Mouse (Mus musculus): Measurements from ENCODE around the gene Katna1. TPM values are rescaled to one million over a fixed set of nuclear protein-coding genes. Genes with fewer than 3 reads are reported as not detected.
"Not testable (repeated sequence)": the region's sequence is repeated elsewhere in the genome, so short reads cannot be mapped to it uniquely, and the experiment has no call there.

Katna1 gene
- total RNA-seq (2015; ENCODE audit: low replicate concordance) (39.1 and 45.5 TPM in 2 replicates), total RNA-seq (2017; ENCODE audit: low replicate concordance) (29.6 and 32.5 TPM in 2 replicates)

GRCm38 (mm10) chr10:7725751-7726500 is at the start of gene Katna1:
TSS of gene Katna1 (plus strand) at chr10:7726000.
- peak; percentile 97 for ATAC-seq (replicated peaks; ENCODE audit: low FRiP score, poor library complexity, severe bottlenecking)

GRCm38 (mm10) chr10:7680731-7681301 is 45.0 kb upstream of the Katna1 start, which contains the start of the genes Pcmt1 and Lats1:
TSS of gene Pcmt1 (minus strand) at chr10:7681136.
TSS of gene Lats1 (plus strand) at chr10:7681214.
- peak; percentile 73 for ATAC-seq (replicated peaks; ENCODE audit: low FRiP score, poor library complexity, severe bottlenecking)

- ATAC-seq (replicated peaks; ENCODE audit: low FRiP score, poor library complexity, severe bottlenecking): peak; percentile 78
These were observed 44.3 kb upstream of the Katna1 start for GRCm38 (mm10) chr10:7681343-7682025.

DNA sequence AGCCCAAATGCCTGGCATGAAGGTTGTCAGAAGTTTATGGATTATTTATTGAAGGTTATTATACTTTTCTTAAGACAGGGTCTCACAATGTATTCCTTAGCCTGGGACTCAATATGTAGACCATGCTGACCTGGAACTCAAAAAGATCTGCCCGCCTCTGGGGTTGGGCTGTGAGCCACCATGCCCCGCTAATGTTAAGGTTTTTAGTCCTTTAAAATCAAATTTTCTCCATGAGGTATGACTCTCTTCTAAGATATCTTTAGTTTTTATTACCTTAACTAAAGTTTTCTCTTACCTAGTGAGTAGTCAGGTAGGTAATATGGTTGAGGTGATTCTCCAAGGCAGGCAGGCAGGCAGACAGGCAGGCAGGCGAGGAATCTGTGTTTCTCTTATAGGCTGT is 43.6 kb upstream of the Katna1 start:
- no peak for ATAC-seq (replicated peaks; ENCODE audit: low FRiP score, poor library complexity, severe bottlenecking)

GRCm38 (mm10) chr10:7686902-7687301 is 38.9 kb upstream of the Katna1 start:
- ATAC-seq (replicated peaks; ENCODE audit: low FRiP score, poor library complexity, severe bottlenecking): no peak

DNA sequence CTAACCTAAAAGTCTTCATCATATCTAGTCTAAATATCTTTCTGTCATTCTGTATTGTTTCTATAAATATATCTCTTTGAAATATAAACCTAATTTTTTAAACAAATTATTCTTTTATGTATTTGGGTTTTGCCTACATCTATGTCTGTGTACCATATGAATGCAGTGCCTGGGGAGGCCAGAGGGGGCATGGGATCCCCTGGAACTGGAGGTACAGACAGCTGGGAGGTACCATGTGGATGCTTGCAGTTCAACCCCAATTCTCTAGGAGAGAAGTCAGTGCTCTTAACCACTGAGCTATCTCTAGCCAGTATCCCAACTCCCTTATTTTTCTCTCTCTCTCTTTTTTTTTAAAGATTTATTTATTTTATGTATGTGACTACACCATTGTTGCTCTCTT is 30.5 kb upstream of the Katna1 start:
- ATAC-seq (replicated peaks; ENCODE audit: low FRiP score, poor library complexity, severe bottlenecking): no peak

DNA sequence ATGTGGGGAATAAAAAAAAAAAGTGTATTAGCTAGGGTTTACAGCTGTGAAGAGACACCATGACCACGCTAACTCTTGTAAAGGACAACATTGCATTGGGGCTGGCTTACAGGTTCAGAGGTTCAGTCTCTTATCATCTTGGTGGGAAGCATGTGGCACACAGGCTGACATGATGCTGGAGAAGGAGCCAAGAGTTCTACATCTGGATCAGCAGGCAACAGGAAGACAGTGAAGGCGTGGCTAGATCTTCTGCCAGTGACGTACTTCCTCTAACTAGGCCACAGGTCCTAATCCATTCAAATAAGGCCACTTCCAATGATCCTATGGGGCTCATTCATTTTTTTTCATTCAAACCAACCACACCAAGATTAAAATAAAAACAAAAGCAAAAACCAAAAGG is 25.7 kb upstream of the Katna1 start:
- no peak for ATAC-seq (replicated peaks; ENCODE audit: low FRiP score, poor library complexity, severe bottlenecking)

DNA sequence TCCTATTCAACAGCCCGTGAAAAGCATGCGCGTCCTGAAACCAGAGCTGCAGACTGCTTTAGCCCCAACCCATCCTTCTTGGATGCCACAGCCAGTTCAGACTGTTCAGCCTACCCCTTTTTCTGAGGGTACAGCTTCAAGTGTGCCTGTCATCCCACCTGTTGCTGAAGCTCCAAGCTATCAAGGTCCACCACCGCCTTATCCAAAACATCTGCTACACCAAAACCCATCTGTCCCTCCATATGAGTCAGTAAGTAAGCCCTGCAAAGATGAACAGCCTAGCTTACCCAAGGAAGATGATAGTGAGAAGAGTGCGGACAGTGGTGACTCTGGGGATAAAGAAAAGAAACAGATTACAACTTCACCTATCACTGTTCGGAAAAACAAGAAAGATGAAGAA is 23.2 kb upstream of the Katna1 start:
- no peak for ATAC-seq (replicated peaks; ENCODE audit: low FRiP score, poor library complexity, severe bottlenecking)

DNA sequence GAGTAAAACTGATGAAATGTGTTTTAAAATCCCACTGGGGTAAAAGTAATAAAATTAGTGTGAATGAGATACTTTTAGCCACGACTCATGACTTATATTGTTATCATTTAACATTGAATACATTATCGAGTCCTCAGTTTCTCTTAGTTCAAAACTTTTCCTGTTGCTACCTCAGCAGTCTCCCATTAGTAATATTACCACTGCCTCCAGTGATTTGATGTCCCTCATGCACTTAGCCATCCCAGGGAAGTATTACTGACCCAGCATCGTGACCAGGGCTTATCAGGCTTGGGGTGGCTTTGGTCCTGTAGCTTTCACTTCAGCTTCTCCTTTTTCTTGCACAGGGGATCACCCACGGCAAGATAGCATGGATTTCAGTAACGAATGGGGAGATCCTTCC is 15.7 kb upstream of the Katna1 start:
- ATAC-seq (replicated peaks; ENCODE audit: low FRiP score, poor library complexity, severe bottlenecking): no peak

DNA sequence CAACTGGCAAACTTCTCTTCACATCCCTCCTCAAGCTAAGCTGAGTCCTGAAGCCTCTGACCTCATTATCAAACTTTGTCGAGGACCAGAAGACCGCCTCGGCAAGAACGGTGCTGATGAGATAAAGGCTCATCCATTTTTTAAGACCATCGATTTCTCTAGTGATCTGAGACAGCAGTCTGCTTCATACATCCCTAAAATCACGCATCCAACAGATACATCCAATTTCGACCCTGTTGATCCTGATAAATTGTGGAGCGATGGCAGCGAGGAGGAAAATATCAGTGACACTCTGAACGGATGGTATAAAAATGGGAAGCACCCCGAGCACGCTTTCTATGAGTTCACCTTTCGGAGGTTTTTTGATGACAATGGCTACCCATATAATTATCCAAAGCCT is 13.3 kb upstream of the Katna1 start:
- ATAC-seq (replicated peaks; ENCODE audit: low FRiP score, poor library complexity, severe bottlenecking): no peak

GRCm38 (mm10) chr10:7715056-7715455 is 10.7 kb upstream of the Katna1 start:
- ATAC-seq (replicated peaks; ENCODE audit: low FRiP score, poor library complexity, severe bottlenecking): no peak

DNA sequence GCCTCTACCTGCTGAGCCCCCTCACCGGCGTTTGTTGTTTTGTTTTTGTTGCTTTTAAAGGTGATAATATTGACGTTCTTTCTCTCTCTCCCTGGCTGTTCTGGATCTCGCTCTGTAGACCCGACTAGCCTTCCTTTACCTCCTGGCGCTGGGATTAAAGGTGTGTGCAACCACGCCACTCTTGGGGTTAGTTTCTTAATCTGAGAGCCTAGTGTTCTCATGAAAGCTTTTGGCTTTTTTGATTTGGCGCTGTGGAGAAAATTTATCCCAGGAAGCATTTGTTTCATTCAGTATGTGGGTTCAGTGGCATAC is 657 bp downstream of the Katna1 start:
- ATAC-seq (replicated peaks; ENCODE audit: low FRiP score, poor library complexity, severe bottlenecking): no peak

DNA sequence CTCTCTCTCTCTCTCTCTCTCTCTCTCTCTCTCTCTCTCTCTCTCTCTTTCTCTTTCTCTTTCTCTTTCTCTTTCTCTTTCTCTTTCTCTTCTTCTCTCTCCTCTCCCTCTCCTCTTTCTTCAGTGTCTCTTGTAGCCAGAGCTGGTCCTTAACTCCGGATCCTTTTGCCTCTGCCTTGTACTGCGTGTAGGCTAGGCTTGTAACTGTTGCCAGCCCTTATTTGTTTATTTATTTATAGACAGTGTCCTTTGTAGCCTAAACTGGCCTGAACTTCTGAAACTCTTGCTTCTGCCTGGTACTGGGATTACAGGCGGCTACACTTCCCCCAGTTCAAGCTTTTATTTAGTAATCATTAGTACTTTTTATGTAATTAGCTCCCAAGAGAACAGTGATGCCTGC is 1.2 kb downstream of the Katna1 start:
- no peak for ATAC-seq (replicated peaks; ENCODE audit: low FRiP score, poor library complexity, severe bottlenecking)

DNA sequence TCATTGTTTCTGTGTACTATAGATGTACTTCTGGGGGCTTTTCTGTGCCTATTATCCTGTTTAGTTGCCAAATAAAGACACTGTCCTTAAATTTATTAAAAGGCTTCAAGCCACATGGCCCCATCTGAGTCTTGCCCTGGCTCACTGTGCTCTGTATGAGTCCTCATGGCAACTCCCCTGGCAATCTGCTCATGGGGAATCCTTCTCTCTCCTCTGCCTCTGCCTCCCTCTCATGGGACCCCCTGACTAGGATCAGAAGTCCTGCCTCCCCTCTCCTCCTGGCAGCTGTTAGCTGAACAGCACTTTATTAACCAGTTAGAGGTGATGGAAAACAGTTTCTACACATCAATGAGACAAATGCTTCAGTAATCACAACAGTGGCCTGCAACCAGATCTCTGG is 5.8 kb downstream of the Katna1 start:
- ATAC-seq (replicated peaks; ENCODE audit: low FRiP score, poor library complexity, severe bottlenecking): no peak

- ATAC-seq (replicated peaks; ENCODE audit: low FRiP score, poor library complexity, severe bottlenecking): no peak
These were observed 11.3 kb downstream of the Katna1 start for GRCm38 (mm10) chr10:7737122-7737521.

- ATAC-seq (replicated peaks; ENCODE audit: low FRiP score, poor library complexity, severe bottlenecking): no peak; the same call in 1 of the 2 replicates
These were observed 12.1 kb downstream of the Katna1 start for GRCm38 (mm10) chr10:7737914-7738313.

DNA sequence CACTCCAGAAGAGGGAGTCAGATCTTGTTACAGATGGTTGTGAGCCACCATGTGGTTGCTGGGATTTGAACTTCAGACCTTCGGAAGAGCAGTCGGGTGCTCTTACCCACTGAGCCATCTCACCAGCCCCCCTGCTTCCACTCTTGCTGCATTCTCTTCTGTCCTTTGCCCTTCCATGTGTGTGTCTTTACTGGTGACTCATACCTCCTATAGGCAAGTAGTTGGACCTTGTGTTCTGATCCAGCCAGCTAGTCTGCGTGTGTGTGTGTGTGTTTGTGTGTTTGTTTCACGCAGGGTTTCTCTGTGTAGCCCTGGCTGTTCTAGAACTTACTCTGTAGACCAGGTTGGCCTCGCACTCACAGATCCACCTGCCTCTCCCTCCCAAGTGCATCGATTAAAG is 19.7 kb downstream of the Katna1 start:
- ATAC-seq (replicated peaks; ENCODE audit: low FRiP score, poor library complexity, severe bottlenecking): not testable (repeated sequence)

GRCm38 (mm10) chr10:7748752-7749151 is 23.0 kb downstream of the Katna1 start:
- ATAC-seq (replicated peaks; ENCODE audit: low FRiP score, poor library complexity, severe bottlenecking): no peak

GRCm38 (mm10) chr10:7757544-7757943 is 31.7 kb downstream of the Katna1 start:
- no peak for ATAC-seq (replicated peaks; ENCODE audit: low FRiP score, poor library complexity, severe bottlenecking)

GRCm38 (mm10) chr10:7772346-7772745 is 46.5 kb downstream of the Katna1 start:
- no peak for ATAC-seq (replicated peaks; ENCODE audit: low FRiP score, poor library complexity, severe bottlenecking)

GRCm38 (mm10) chr10:7772769-7773168 is 47.0 kb downstream of the Katna1 start:
- no peak for ATAC-seq (replicated peaks; ENCODE audit: low FRiP score, poor library complexity, severe bottlenecking)
